Mouse (Mus musculus) thymus, adult 2 months (tissue): Measurements from ENCODE around the gene Ube4a. TPM values are rescaled to one million over a fixed set of nuclear protein-coding genes. Genes with fewer than 3 reads are reported as not detected.

ENCODE experiments used
- DNase-seq: peaks from one replicate; pipeline ENCODE4 v3.0.0; 2021
- H3K27ac ChIP-seq: fragments of 200-500 bp; 2 replicates; pipeline ENCODE4 v1.5.1; 2012; ENCODE audit warnings: low read length, control low read depth; ENCODE audit not compliant: control insufficient read depth, insufficient read depth
- H3K27me3 ChIP-seq: fragments of 200-500 bp; 2 replicates; pipeline ENCODE4 v1.6.1; 2012; ENCODE audit warnings: mild to moderate bottlenecking, low read length, moderate library complexity, mixed read lengths; ENCODE audit not compliant: control insufficient read depth, insufficient read depth
- H3K36me3 ChIP-seq: fragments of 200-500 bp; 2 replicates; pipeline ENCODE4 v1.6.1; 2012; ENCODE audit warnings: mild to moderate bottlenecking, low read length, moderate library complexity; ENCODE audit not compliant: control insufficient read depth, insufficient read depth
- H3K4me1 ChIP-seq: fragments of 200-500 bp; replicated peaks from 2 replicates; pipeline ENCODE4 v1.6.1; 2012; ENCODE audit warnings: low read length; ENCODE audit not compliant: control insufficient read depth, insufficient read depth
- H3K4me3 ChIP-seq: fragments of 200-500 bp; 2 replicates; pipeline ENCODE4 v1.5.1; 2012; ENCODE audit warnings: mild to moderate bottlenecking, low read length, control low read depth, moderate library complexity; ENCODE audit not compliant: control insufficient read depth, insufficient read depth
- CTCF ChIP-seq: fragments of 200-500 bp; IDR thresholded peaks from 2 replicates; pipeline ENCODE4 v1.5.1; 2012; ENCODE audit warnings: mild to moderate bottlenecking, control low read depth, low read length, moderate library complexity, borderline replicate concordance; ENCODE audit not compliant: control insufficient read depth, poor library complexity, insufficient read depth; ENCODE audit errors: extremely low read depth
- POLR2A ChIP-seq: fragments of 200-500 bp; IDR thresholded peaks from 2 replicates; pipeline ENCODE4 v1.6.1; 2012; ENCODE audit warnings: mild to moderate bottlenecking, low read length, control low read depth, moderate library complexity; ENCODE audit not compliant: control insufficient read depth, poor library complexity, insufficient read depth; ENCODE audit errors: extremely low read depth
- WGBS: fragments of 180-500 bp; shearing (Covaris S2); methylation state at CpG from one replicate; pipeline ENCODE4 v1.1.7; 2018; 5-methylcytosine and 5-hydroxymethylcytosine counted together
- polyA plus RNA-seq: library from polyadenylated mRNA; depleted of rRNA; stranded (reverse); fragments of >200 nt; gene quantifications from 2 replicates; pipeline ENCODE4 v1.2.3, GENCODE M21; 2012

The Ube4a gene
- polyA plus RNA-seq, 1 experiment = 23.7 TPM

DNA sequence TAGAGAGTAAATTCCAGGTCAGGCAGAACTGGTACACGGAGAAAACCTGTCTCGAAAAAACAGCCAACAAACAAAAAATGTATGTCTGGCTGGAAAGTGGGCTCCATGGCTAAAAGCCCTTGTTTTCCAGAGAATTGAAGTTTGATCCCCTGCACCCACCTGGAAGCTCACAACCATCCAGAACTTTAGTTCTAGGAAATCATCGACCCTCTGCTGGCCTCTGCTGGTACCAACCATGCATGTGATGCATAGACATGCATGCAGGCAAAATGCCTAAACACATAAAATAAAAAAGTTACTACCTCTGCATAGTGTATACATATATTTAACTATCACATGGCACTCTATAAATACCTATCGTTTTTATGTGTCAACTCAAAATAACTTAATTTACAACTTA is 65.0 kb downstream of the Ube4a start:
- DNase-seq = peak; percentile 27
- no peaks in the 10 kb centered on the region for H3K27me3 ChIP-seq
- WGBS = 68% methylated on average over 4 of the region's 4 CpGs

GRCm38 (mm10) chr9:44899716-44900115 is 65.7 kb downstream of the Ube4a start:
- Histone ChIP-seq H3K4me1 (no peaks in the 10 kb centered on the region), H3K36me3 (no peaks in the 10 kb centered on the region), H3K27ac (no peak overlapping the region), H3K27me3 (no peaks in the 10 kb centered on the region), H3K4me3 (no peak overlapping the region)
- no peak for DNase-seq
- 87% methylated on average over 3 of the region's 3 CpGs for WGBS
- TF ChIP-seq CTCF = no peak
- TF ChIP-seq POLR2A = no peak

More for the DNA sequence above, 65.0 kb downstream of the Ube4a start:
- H3K36me3 ChIP-seq = no peaks in the 10 kb centered on the region
- no peak overlapping the region for H3K27ac ChIP-seq
- no peak overlapping the region for H3K4me3 ChIP-seq
- H3K4me1 ChIP-seq = no peaks in the 10 kb centered on the region
- TF ChIP-seq CTCF = no peak
- no peak for TF ChIP-seq POLR2A

DNA sequence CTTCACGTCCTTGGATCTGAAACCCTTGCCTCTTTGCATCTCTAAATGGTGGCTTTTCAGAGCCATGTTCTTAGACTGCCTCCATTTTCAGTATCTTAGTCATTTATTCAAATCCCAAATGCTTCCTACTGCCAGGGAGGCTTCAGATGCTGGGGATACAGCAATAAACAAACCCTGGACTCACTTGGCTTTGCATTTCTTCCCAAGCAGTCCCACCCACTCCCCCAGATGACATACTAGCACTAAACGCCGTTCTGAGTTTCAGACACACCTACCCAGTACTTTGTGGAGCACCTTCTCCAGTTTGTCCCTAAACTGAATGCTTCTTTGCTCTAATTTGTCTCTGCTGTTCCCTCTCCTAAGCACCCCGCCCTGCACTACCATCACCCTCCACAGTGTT is 68.4 kb downstream of the Ube4a start:
- Histone ChIP-seq H3K36me3 (no peaks in the 10 kb centered on the region), H3K4me1 (no peaks in the 10 kb centered on the region), H3K27me3 (no peaks in the 10 kb centered on the region), H3K27ac (no peak overlapping the region), H3K4me3 (no peak overlapping the region)
- WGBS = 91% methylated on average over 4 of the region's 4 CpGs
- DNase-seq = no peak
- TF ChIP-seq POLR2A = no peak
- TF ChIP-seq CTCF = no peak

GRCm38 (mm10) chr9:44892664-44893063 is 72.7 kb downstream of the Ube4a start:
- no peak for DNase-seq
- Histone ChIP-seq H3K27me3 (no peaks in the 10 kb centered on the region), H3K27ac (no peak overlapping the region), H3K36me3 (no peaks in the 10 kb centered on the region), H3K4me1 (no peaks in the 10 kb centered on the region), H3K4me3 (no peak overlapping the region)
- WGBS = 90% methylated on average over 3 of the region's 3 CpGs
- TF ChIP-seq POLR2A = no peak
- no peak for TF ChIP-seq CTCF

GRCm38 (mm10) chr9:44891210-44891609 is 74.2 kb downstream of the Ube4a start:
- DNase-seq = no peak
- no peak overlapping the region for H3K27ac ChIP-seq
- 98% methylated on average over 6 of the region's 6 CpGs for WGBS
- no peaks in the 10 kb centered on the region for H3K36me3 ChIP-seq
- no peak overlapping the region for H3K4me3 ChIP-seq
- H3K4me1 ChIP-seq = no peaks in the 10 kb centered on the region
- no peaks in the 10 kb centered on the region for H3K27me3 ChIP-seq
- TF ChIP-seq POLR2A (no peak), CTCF (no peak)

- TF ChIP-seq POLR2A (no peak), CTCF (no peak)
- Histone ChIP-seq H3K27me3 (no peaks in the 10 kb centered on the region), H3K27ac (no peak overlapping the region), H3K36me3 (no peaks in the 10 kb centered on the region), H3K4me1 (no peaks in the 10 kb centered on the region), H3K4me3 (no peak overlapping the region)
- WGBS = 71% methylated on average over 2 of the region's 2 CpGs
- no peak for DNase-seq
Measured at GRCm38 (mm10) chr9:44890122-44890521, 75.3 kb downstream of the Ube4a start.

GRCm38 (mm10) chr9:44888114-44888624 is 77.2 kb downstream of the Ube4a start:
- 96% methylated on average over 7 of the region's 7 CpGs for WGBS
- H3K36me3 ChIP-seq = no peaks in the 10 kb centered on the region

More at GRCm38 (mm10) chr9:44888114-44888624, 77.2 kb downstream of the Ube4a start:
- TF ChIP-seq POLR2A (no peak), CTCF (no peak)
- Histone ChIP-seq H3K27ac (no peak overlapping the region), H3K4me3 (no peak overlapping the region), H3K4me1 (no peaks in the 10 kb centered on the region; the same call in 1 of the 2 replicates), H3K27me3 (no peaks in the 10 kb centered on the region)
- no peak for DNase-seq
